Mouse (Mus musculus): Measurements from ENCODE around the gene Sec1. TPM values are rescaled to one million over a fixed set of nuclear protein-coding genes. Genes with fewer than 3 reads are reported as not detected.
"Not testable (repeated sequence)": the region's sequence is repeated elsewhere in the genome, so short reads cannot be mapped to it uniquely, and the experiment has no call there.

Gene Sec1
- polyA plus RNA-seq, 1 experiment from 2014 or later: 0.13 TPM

GRCm38 (mm10) chr7:45660746-45661478 is 33.3 kb downstream of the Sec1 start:
- 69% methylated on average over 11 of the region's 11 CpGs for WGBS
- TF ChIP-seq CTCF (IDR thresholded peaks at IDR 0.05; ENCODE audit: low read depth): no peak

DNA sequence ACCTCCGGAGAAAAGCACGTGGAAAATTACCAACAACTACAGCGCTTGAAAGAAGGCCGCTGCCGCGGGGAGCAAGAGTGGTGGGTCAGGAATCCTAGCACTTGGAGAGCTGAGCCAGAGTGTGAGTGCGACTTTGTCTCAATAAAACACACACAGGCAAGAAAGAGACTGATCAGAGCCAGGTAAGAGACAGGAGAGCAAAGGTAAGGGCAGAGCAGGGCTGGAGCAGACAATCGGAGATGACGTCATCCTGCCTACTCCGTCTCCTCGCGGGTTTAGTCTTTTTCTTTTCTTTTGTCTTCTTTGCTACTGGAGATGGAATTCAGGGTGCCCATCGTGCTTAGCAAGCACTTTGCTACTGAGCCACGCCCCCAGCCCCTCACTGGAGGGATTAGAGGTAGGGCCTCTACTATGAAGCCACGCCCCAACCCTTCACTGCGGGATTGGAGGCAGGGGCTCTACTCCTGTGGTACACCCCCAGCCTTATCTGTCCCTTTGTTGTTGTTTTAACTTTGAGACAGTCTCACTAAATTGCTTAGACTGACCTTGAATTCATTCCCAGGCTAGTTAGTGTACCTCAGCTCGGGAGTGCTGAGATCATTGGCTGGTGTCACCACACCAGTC is 39.7 kb downstream of the Sec1 start:
- peak overlapping the region; percentile 18; the same call in 1 of the 2 replicates for H3K4me2 ChIP-seq (ENCODE audit: low read length)
- ATAC-seq (replicated peaks; ENCODE audit: low FRiP score, low read depth): no peak
- no peaks in the 10 kb centered on the region for H3K9me3 ChIP-seq (replicated peaks; ENCODE audit: low read length)
- H3K9ac ChIP-seq (ENCODE audit: low read depth, low read length): no peak overlapping the region
- H3K27me3 ChIP-seq (ENCODE audit: insufficient read depth, low read length): no peaks in the 10 kb centered on the region
- H3K4me1 ChIP-seq (replicated peaks; ENCODE audit: insufficient read depth, low read length): no peaks in the 10 kb centered on the region
- no peaks in the 10 kb centered on the region for H3K36me3 ChIP-seq (ENCODE audit: insufficient read depth, low read length)
- no peak for TF ChIP-seq CTCF (IDR thresholded peaks at IDR 0.05; ENCODE audit: low read depth)
- DNase-seq (ENCODE audit: low spot score): no peak
- 42% methylated on average over 17 of the region's 17 CpGs for WGBS
- H3K4me3 ChIP-seq (replicated peaks; ENCODE audit: low read depth, low read length): no peak overlapping the region
- no peak overlapping the region for H3K27ac ChIP-seq

More at GRCm38 (mm10) chr7:45660746-45661478, 33.3 kb downstream of the Sec1 start:
- Histone ChIP-seq H3K4me3 (replicated peaks; ENCODE audit: low read depth, low read length) (no peak overlapping the region), H3K36me3 (ENCODE audit: insufficient read depth, low read length) (no peaks in the 10 kb centered on the region), H3K27me3 (ENCODE audit: insufficient read depth, low read length) (no peaks in the 10 kb centered on the region), H3K9me3 (replicated peaks; ENCODE audit: low read length) (no peaks in the 10 kb centered on the region), H3K9ac (ENCODE audit: low read depth, low read length) (no peak overlapping the region), H3K27ac (no peak overlapping the region), H3K4me2 (ENCODE audit: low read length) (no peak overlapping the region), H3K4me1 (replicated peaks; ENCODE audit: insufficient read depth, low read length) (peaks cover 3% of the 10 kb centered on the region)
- DNase-seq (ENCODE audit: low spot score) (no peak), ATAC-seq (replicated peaks; ENCODE audit: low FRiP score, low read depth) (no peak)

DNA sequence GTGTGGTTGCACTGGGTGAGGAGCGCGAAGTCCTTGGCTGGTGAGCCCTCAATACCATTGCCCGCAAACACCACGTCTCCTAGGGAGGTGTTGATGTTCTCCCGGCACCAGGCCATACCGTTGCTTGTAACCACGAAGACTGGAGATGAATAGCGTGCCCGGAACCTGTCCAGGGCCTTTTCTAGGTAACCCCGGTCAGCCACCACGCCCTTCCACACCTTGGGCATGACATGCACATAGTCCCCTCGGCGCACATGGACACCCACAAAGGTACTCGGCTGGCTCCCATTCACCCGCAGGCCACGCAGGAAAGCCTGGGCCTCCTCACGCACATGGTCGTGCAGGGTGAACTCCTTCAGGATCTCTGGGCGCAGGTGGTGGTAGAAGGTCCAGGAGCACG is 43.7 kb downstream of the Sec1 start:
- H3K36me3 ChIP-seq (ENCODE audit: insufficient read depth, low read length); ATAC-seq (replicated peaks; ENCODE audit: low FRiP score, low read depth); H3K4me2 ChIP-seq (ENCODE audit: low read length); H3K27me3 ChIP-seq (ENCODE audit: insufficient read depth, low read length); H3K4me3 ChIP-seq (replicated peaks; ENCODE audit: low read depth, low read length); H3K9ac ChIP-seq (ENCODE audit: low read depth, low read length); DNase-seq (ENCODE audit: low spot score); H3K4me1 ChIP-seq (replicated peaks; ENCODE audit: insufficient read depth, low read length); H3K9me3 ChIP-seq (replicated peaks; ENCODE audit: low read length); H3K27ac ChIP-seq: not testable (repeated sequence)
- WGBS: 93% methylated on average over 19 of the region's 20 CpGs

DNA sequence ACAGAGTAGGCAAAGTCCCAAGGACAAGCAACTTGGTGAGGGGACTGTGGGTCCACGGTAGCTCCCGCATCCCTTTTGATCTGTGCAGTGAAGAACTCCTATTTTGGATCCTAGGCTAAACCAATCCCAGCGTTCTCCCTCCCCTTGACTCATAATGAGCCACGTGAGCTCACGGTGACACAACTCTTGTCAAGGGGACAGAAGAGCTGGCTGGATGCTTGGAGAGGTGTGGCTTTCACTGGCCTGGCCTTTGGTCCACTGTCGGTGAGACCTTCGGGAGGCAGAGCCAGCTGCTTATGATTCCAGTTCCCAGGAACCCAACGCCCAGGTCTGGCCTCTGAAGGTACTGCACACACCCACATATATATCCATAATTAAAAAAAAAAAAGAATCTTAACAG is 44.9 kb downstream of the Sec1 start:
- WGBS: 76% methylated on average over 8 of the region's 8 CpGs
- Histone ChIP-seq H3K27me3 (ENCODE audit: insufficient read depth, low read length) (no peaks in the 10 kb centered on the region), H3K4me1 (replicated peaks; ENCODE audit: insufficient read depth, low read length) (no peaks in the 10 kb centered on the region; the same call in none of the 2 replicates), H3K4me2 (ENCODE audit: low read length) (no peak overlapping the region), H3K4me3 (replicated peaks; ENCODE audit: low read depth, low read length) (no peak overlapping the region), H3K9ac (ENCODE audit: low read depth, low read length) (no peak overlapping the region), H3K9me3 (replicated peaks; ENCODE audit: low read length) (no peaks in the 10 kb centered on the region), H3K27ac (no peak overlapping the region), H3K36me3 (ENCODE audit: insufficient read depth, low read length) (no peaks in the 10 kb centered on the region)
- no peak for TF ChIP-seq CTCF (IDR thresholded peaks at IDR 0.05; ENCODE audit: low read depth)
- DNase-seq (ENCODE audit: low spot score) (no peak), ATAC-seq (replicated peaks; ENCODE audit: low FRiP score, low read depth) (no peak)

DNA sequence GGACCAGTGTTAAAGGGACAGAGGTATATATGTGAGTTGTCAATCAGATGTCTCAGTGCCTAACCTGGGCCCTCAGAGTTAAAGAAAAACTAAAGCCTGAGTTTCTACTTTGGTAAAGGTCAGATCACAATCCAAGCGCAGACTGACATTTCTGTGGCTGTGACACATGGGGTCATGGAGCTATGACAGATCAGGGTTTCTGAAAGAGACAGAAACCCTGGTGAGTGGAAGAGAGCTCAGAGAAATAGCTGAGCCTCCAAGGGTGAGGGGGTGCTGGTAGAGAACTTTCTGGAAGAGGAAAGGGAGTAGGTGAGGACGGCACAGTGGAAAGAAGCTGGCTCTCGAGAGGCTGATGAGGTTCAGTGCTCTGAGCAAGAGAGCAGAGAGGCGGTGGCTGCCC is 47.5 kb downstream of the Sec1 start:
- no peak for TF ChIP-seq CTCF (IDR thresholded peaks at IDR 0.05; ENCODE audit: low read depth)
- Histone ChIP-seq H3K27ac (no peak overlapping the region), H3K4me3 (replicated peaks; ENCODE audit: low read depth, low read length) (no peak overlapping the region), H3K27me3 (ENCODE audit: insufficient read depth, low read length) (no peaks in the 10 kb centered on the region), H3K36me3 (ENCODE audit: insufficient read depth, low read length) (no peaks in the 10 kb centered on the region), H3K9ac (ENCODE audit: low read depth, low read length) (no peak overlapping the region), H3K4me1 (replicated peaks; ENCODE audit: insufficient read depth, low read length) (peaks cover 15% of the 10 kb centered on the region), H3K9me3 (replicated peaks; ENCODE audit: low read length) (no peaks in the 10 kb centered on the region), H3K4me2 (ENCODE audit: low read length) (no peak overlapping the region)
- DNase-seq (ENCODE audit: low spot score): no peak
- WGBS: 54% methylated on average over 4 of the region's 4 CpGs
- no peak for ATAC-seq (replicated peaks; ENCODE audit: low FRiP score, low read depth)

- 83% methylated on average over 7 of the region's 7 CpGs for WGBS
- no peaks in the 10 kb centered on the region for H3K36me3 ChIP-seq (ENCODE audit: insufficient read depth, low read length)
- TF ChIP-seq CTCF (IDR thresholded peaks at IDR 0.05; ENCODE audit: low read depth): no peak
Measured at GRCm38 (mm10) chr7:45645591-45645971, 48.6 kb downstream of the Sec1 start.

More at GRCm38 (mm10) chr7:45645591-45645971, 48.6 kb downstream of the Sec1 start:
- Histone ChIP-seq H3K27me3 (ENCODE audit: insufficient read depth, low read length) (no peaks in the 10 kb centered on the region), H3K4me2 (ENCODE audit: low read length) (no peak overlapping the region), H3K27ac (no peak overlapping the region), H3K9ac (ENCODE audit: low read depth, low read length) (no peak overlapping the region), H3K4me3 (replicated peaks; ENCODE audit: low read depth, low read length) (no peak overlapping the region), H3K9me3 (replicated peaks; ENCODE audit: low read length) (no peaks in the 10 kb centered on the region), H3K4me1 (replicated peaks; ENCODE audit: insufficient read depth, low read length) (peaks cover 26% of the 10 kb centered on the region)
- DNase-seq (ENCODE audit: low spot score) (no peak), ATAC-seq (replicated peaks; ENCODE audit: low FRiP score, low read depth) (no peak)
